Mouse (Mus musculus): ENCODE results near the gene Uroc1. TPM values are rescaled to one million over a fixed set of nuclear protein-coding genes. Genes with fewer than 3 reads are reported as not detected.

Gene Uroc1
- polyA plus RNA-seq, 1 experiment from 2014 or later, result 0.05 TPM

DNA sequence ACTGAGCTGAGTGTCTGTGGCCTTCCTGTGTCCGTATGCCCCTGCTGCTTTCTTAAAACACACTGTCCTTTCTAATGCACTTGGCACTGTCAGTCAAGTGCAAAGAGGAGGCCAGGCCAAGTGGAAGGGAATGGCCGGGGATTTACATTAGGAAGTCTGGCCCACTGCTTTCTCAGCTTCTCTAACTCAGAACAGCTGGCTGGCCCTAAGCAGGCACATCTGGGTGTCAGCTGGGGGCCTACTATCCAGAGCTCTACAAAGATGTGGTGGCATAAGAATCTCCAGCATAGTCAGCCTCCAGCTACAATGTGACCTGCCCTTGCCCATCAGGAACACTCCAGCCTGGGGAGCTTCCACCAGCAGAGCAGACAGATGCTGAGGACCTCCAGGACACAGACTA, 16.9 kb downstream of the Uroc1 start:
- no peak for DNase-seq (ENCODE audit: low spot score)

DNA sequence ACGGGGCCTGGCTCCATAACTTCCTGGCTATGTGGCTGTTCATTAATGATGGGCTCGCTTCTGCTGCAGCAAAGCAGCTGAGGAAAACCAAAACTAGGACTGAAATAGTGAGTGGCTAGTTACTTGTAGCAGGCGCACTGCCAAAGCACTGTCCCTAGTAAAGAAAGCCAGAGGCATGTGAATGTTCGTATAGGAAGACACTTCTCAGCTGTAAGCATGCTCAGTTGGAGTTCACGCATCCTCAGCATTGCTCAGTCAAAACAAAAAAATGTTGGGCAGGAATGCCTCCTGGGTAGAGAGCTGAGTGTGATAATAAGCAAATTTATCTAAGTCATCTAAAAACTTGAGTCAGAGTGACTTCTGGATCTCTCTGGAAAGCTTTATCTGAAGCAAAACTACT, 25.1 kb downstream of the Uroc1 start:
- DNase-seq (ENCODE audit: low spot score), result no peak

DNA sequence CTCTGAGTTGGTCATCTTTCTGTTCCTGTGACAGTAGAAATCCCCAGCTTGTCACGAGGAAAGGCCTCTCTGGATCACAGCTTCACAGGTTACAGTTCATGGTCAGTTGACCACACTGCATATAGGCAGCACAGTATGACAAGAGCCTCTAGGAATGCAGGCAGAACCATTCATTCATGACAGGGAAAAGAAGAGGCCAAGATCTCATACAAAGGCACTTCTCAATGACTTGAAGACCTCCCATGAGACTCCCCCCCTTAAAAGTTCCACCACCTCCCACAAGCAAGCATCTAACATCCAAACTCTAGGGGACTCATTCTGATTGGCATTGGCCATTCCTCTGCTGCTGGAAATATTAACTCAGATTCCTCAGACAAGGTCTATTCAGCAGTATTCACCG, 26.4 kb downstream of the Uroc1 start:
- DNase-seq (ENCODE audit: low spot score), result no peak

DNA sequence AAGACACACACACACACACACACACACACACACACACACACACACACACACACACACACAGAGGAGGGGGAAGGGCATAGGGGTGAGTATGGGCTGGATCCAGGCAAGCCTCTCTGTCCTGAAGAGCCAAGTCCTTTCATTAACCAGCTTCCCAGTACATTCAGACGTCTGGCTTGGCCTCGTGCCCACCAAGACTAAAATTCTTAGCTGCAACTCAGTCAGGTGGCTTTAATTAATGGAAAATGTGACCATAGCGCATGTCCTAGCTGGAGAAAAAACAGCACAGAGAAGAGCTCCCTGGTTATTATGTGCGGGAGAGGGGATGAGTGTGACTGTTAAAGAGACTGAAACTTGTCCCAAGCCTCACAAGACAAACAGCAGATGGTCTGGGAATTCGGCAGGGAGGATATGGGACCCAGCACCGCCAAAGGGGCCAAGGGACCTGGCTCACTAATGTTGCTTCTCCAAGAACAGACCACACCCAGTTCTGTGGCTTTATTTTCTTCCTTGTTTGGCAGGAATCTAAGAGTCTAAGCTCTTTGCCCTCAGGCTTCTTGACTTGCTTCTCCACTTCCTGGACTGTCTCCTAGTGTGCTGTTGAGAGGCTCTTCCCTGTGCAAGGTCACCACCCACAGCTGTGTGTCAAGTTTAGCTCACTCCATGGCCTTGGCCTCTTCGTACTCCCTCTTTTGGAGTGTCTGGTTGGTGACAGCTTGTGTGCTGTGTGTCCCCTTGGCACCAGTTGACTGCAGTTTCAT, 27.1 kb downstream of the Uroc1 start:
- no peak for DNase-seq (ENCODE audit: low spot score)

DNA sequence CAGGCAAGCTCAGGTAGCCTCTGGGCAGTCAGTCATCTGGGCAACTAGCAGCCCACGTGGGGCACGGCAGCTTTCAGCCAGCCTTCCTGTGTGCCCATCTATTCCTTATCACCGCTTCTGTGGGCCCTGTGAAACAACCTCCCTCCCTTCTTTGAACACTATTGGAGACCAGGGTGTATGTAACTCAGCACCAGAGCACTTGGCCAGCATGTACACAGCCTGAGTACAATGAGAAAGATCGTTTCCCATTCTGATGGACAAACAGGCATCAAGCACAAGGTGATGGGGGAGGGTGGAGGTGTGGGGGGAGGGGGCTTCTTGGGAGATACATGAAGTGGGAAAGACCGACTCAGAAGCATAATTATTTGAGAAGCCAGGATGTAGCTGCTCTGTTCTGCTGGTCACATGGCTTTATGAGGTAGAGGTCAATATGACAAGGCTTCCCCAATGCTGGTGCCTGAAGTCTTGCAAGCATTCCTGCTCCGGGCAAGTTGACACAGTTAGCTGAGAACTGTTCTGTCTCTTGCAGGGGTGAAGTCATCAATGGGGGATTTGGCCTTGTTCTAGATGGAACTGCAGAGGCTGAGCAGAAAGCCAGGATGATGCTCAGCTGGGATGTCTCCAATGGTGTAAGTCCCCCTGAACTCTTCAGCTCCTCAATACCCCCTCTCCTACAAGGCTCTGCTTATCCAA, 28.0 kb downstream of the Uroc1 start:
- no peak for DNase-seq (ENCODE audit: low spot score)

DNA sequence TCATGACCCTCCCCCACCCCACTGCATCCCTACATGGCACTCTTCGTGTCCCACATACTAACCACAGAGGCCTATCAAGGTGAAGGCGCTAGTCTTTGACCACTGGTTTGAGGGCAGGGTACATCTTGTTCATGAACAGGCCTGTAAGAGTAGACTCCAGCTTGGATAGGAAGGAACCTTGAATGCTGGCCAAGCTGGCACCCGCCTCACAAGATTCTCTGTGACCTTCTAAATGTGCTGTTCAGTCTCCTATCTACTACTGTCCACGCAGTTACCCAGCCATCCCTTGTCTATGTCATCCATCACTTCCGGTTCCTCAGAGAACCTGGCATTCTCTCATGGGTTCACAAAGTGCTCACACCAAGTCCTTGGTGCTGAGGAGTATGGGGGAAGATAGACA, 30.2 kb downstream of the Uroc1 start:
- no peak for DNase-seq (ENCODE audit: low spot score)

DNA sequence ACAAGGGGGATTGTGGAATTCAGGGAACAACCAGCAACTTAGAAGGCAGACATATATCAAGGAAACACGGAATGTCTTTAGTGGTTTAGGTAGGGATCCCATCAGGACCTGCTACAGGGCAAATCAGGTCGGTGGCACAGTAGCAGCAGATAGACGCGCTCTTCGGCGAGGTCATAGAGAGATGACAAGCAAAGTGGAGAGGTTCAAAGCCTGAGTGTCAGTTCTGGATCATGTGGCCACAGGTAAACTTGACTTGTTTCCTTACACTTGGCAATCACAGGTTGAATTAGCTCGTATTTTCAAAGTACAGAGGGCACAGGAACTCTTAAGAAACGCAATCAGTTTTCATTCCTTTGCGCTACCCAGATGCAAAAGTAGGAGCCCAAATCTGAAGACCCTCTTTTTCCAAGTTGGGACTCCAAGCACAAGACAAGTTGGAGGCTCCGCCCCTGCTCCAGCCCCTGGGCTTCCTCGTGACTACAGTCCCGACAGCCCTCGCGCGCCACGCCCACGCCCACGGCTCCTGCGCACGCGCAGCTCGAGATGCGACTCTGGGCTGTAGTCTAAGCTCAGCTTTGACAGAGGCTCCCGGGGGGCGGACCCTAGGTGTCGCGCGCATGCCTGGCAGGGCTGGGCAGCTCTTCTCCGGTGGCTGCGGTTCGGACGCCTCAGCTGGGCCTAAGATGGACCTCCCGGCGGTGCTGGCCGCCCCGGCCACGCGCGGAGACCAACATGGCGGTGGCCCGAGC, 36.1 kb downstream of the Uroc1 start, which contains the start of gene Zxdc:
Gene Zxdc (plus strand): TSS at position 517 of the 749 bp plus-strand sequence.
- DNase-seq (ENCODE audit: low spot score), result peak; percentile 96

DNA sequence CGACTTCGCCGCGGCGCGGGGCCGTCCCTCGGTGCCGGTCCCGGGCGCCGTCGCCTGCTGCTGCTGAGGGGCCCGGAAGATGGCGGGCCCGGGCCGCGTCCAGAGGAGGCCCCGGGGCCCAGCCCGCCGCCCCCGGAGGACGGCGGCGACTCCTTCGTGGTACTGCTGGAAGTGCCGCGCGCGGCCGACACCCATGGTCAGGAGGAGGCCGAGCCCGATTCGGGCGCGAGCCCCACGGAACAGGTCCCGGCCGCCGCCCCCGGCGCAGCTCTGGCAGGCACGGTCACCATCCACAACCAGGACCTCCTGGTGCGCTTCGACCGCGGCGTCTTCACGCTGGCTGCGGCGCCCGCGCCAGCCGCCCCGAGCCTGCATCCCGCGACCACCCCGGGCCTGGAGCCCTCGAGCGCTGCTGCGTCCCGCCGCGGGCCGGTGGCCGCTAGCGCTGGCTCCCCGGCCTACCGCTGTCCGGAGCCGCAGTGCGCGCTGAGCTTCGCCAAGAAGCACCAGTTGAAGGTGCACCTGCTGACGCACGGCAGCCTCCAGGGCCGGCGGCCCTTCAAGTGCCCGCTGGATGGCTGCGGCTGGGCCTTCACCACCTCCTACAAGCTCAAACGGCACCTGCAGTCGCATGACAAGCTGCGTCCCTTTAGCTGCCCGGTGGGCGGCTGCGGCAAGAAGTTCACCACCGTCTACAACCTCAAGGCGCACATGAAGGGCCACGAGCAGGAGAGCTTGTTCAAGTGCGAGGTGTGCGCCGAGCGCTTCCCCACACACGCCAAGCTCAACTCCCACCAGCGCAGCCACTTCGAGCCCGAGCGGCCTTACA, 36.9 kb downstream of the Uroc1 start:
- DNase-seq (ENCODE audit: low spot score), result peak; percentile 48

DNA sequence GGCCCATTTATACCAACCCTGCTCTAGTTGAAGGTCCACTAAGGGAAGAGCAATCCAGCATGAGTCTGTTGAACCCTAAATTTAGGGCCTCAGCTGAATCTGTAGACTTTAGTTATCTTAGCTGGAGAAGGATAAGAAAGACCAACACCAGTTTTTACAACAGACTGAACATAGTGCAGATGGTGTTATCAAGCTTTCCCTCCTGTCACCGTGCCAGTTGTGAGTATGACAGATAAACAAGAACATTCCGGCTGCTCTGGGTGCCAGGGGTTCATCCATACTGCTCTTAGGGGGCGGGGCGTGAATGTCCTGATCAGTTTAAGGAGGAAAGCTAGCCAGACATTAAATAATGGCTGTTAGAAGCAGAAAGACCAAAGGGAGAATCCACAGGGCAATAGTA, 41.6 kb downstream of the Uroc1 start:
- no peak for DNase-seq (ENCODE audit: low spot score)

DNA sequence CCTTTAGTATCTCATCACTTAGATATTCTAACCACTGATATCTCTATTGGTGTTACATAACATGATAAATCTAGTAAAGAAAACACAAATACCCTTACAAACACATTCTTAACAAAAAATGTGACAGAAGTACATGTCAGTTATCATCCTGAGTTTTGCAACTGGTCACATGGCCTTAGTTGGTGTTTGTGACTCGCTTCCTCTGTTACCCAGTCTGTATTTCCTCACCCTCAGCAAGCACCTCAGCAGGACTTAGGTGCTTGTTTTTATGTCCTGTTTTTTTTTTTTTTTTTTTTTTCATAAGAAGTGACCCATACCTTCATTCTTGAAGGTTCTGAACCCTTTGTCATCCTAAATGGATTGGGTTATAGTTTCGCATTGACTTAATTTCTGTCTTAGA, 44.6 kb downstream of the Uroc1 start:
- DNase-seq (ENCODE audit: low spot score), result no peak

DNA sequence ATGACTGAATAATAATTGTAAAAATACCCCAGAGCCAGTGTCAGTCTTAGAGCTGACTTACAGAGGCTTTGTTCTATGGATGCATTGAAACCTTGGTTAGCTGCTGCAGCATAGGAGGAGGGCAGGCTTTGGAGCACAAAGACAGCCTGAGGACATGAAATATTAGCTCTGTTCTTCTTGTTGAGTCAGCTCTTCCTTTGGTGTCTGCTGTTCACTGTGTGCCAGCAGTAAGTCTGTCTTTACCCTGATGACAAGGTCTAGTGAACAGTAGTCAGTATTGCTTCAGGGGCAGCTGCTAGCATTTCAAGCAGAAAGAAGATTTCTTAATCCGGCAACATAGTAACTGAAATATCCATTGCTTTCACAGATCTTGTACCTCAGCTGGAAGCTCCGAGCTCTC, 48.4 kb downstream of the Uroc1 start:
- no peak for DNase-seq (ENCODE audit: low spot score)

DNA sequence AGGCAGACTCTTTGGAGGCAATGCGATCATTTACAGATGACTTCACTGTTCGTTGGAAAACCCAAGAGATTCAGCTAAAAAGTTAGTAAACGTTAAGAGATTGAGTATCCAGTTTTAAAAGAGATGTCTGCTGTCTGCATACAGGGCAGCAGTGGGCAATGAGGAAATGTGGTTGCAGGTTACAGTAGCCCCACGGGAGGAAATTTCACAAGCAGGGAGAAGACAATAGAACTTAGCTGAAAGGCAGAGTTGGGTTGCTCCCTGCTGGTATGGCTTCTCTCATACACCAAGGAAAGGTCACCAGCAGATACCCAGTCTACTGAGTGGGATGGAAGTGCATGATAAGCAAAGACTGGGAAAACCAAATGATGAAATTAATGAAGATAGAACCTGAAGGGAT, 57.5 kb downstream of the Uroc1 start:
- no peak for DNase-seq (ENCODE audit: low spot score)

DNA sequence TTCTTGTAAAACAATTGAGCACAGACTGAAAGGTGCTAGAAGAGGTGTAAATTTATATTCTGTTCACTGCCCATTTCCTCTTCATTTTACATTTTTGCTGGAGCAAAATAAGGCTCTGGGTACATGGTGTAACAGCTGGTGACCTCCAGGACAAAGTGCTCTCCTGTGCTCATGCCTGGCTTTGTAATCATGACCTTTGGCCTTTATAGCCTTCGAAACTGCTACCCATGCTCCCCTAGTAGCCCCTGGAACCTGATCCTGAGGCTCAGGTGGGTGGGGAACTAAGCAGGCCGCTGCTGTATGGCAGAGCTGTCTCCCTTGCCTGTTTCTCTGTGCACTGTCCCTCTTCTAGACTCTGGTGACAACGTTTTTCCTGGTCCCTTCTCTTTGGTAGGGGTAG, 60.9 kb downstream of the Uroc1 start:
- DNase-seq (ENCODE audit: low spot score), result no peak

DNA sequence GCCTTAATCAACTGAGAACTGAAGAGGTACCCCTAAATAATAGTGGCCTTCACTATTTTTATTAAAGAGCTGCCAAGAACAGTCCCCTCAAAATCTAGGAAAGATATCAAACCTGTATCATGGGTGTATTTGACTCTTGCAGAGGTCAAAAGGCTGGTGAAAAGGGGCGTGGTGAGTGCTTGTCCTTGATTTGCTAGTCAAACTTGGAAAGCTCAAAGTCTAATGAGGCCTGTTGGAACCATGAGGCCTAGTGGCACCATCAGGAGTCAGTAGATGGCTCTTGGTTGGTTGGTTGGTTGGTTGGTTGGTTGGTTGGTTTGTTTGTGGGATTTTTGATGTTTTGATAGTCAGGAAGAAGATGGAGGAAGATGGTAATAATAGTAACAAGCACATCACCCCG, 62.7 kb downstream of the Uroc1 start:
- DNase-seq (ENCODE audit: low spot score), result no peak

DNA sequence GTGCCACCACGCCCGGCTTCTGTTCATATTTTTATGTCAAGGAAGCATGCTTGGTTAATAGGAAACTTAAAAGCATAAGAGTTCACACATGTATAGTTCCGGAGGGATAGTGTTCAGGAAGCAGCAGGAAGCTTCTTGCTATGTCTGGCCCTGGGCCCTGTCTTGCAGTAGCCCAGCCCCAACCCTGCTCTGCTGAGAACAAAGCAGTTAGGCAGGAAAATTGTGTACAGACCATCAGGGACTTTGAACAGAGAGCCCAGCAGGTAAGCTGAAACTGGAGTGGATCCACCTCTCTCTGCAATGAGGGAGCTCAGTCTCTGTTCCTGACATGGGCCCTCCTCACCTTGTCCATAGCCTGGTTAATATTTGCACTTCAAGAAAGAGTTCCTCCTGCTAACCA, 64.2 kb downstream of the Uroc1 start:
- DNase-seq (ENCODE audit: low spot score), result no peak

DNA sequence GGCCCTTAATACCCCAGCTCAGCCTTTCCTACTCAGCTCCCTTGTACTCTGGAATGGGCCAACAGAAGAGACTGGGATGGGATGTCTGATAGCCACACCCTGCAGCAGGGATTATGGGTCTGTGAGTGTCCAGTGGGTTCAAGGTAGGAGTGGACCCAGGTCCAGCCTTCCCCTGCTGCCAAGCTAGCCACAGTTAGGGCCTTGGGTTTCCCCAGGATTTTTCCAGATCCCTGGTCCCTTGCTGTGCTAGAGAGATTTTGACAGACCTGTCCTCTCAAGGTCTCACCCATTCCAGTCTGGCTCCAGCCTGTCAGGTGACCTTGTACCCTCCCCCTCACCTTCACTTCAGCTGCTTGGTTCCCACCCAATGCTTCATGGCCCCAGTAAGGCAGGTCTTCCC, 75.5 kb downstream of the Uroc1 start:
- DNase-seq (ENCODE audit: low spot score), result no peak

DNA sequence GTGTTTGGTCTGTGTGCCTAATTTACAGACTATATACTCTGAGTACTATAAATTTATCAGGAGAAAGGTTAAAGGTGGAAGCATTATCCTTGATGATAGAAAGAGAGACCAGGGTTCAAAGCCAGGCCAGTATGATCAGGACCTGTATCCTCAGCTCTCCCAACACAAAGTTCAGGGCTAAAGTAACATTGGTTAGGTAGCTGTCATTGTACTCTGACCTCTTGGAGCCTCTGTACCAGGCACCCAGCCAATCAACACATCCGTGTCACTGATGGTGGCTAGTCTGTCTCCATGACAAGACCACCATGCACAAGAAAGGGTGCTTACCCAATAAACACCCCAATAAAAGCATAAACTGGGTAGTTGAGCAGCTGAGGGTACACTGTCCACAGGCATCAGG, 77.9 kb downstream of the Uroc1 start:
- no peak for DNase-seq (ENCODE audit: low spot score)

DNA sequence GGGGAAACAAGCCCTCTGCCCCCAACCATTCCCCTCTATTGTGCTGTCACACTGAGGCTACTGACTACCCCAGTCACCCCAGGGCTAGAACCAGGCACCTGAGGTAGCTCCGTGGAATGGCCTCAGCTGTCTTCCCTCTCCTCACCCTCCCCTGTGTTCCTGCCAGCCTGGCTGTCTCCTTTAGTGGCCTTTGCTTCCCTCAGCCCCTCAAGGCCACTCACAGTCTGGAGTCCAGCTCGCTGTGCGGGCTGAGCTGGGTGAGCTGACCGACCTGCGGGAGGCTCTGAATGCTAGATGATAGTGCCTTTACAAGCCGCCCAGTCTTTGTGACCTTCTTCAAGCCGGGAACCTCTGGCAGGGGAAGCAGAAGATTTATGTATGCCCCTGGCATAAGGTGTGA, 78.8 kb downstream of the Uroc1 start:
- DNase-seq (ENCODE audit: low spot score), result no peak
